Mouse (Mus musculus) kidney, embryonic 14.5 days (tissue): ENCODE data around the gene Edn1. TPM values are rescaled to one million over a fixed set of nuclear protein-coding genes. Genes with fewer than 3 reads are reported as not detected.

Source experiments
- ATAC-seq: fragments of 200-750 bp; cut with Nextera tagmentation; 2 replicates; pipeline ENCODE4 v1.8.0; 2017; ENCODE audit warnings: moderate number of reproducible peaks, mild to moderate bottlenecking, moderate TSS enrichment, moderate library complexity; ENCODE audit not compliant: low FRiP score, low TSS enrichment
- H3K27ac ChIP-seq: fragments of 300-500 bp; sonication (generic); 2 replicates; pipeline ENCODE4 v1.5.1; 2014; ENCODE audit warnings: low read depth, mild to moderate bottlenecking, low read length, moderate library complexity, mixed read lengths
- H3K27me3 ChIP-seq: fragments of 300-500 bp; sonication (generic); 2 replicates; pipeline ENCODE4 v1.6.1; 2014; ENCODE audit warnings: mild to moderate bottlenecking, low read length; ENCODE audit not compliant: control insufficient read depth, insufficient read depth
- H3K36me3 ChIP-seq: fragments of 300-500 bp; sonication (generic); 2 replicates; pipeline ENCODE4 v1.6.1; 2014; ENCODE audit warnings: low read length, mixed read lengths; ENCODE audit not compliant: control insufficient read depth, insufficient read depth
- H3K4me1 ChIP-seq: fragments of 300-500 bp; sonication (generic); 2 replicates; pipeline ENCODE4 v1.6.1; 2014; ENCODE audit warnings: low read length, mixed read lengths; ENCODE audit not compliant: control insufficient read depth, insufficient read depth
- H3K4me2 ChIP-seq: fragments of 300-500 bp; sonication (generic); replicated peaks from 2 replicates; pipeline ENCODE4 v1.6.1; 2014; ENCODE audit warnings: low read depth, mild to moderate bottlenecking, low read length
- H3K4me3 ChIP-seq: fragments of 300-500 bp; sonication (generic); 2 replicates; pipeline ENCODE4 v1.5.1; 2014; ENCODE audit warnings: mild to moderate bottlenecking, low read length
- H3K9ac ChIP-seq: fragments of 300-500 bp; sonication (generic); 2 replicates; pipeline ENCODE4 v1.6.1; 2014; ENCODE audit warnings: low read depth, mild to moderate bottlenecking, low read length, moderate library complexity
- H3K9me3 ChIP-seq: fragments of 300-500 bp; sonication (generic); 2 replicates; pipeline ENCODE4 v1.6.1; 2016; ENCODE audit warnings: low read length; ENCODE audit not compliant: control insufficient read depth
- WGBS: fragments of 180-500 bp; shearing (Covaris S2); extraction: QIAGEN DNeasy Blood & Tissue Kit; methylation state at CpG from one replicate; pipeline ENCODE4 v1.1.7; 2014; 5-methylcytosine and 5-hydroxymethylcytosine counted together
- polyA plus RNA-seq: library from polyadenylated mRNA; unstranded; fragments of >200 nt; fragmentation: Nextera tagmentation; extraction: Ambion mirVana; gene quantifications from 2 replicates; pipeline ENCODE4 v1.2.1, GENCODE M21; 2014

Gene Edn1
- polyA plus RNA-seq, 1 experiment from 2014 or later: 2.1 TPM

DNA sequence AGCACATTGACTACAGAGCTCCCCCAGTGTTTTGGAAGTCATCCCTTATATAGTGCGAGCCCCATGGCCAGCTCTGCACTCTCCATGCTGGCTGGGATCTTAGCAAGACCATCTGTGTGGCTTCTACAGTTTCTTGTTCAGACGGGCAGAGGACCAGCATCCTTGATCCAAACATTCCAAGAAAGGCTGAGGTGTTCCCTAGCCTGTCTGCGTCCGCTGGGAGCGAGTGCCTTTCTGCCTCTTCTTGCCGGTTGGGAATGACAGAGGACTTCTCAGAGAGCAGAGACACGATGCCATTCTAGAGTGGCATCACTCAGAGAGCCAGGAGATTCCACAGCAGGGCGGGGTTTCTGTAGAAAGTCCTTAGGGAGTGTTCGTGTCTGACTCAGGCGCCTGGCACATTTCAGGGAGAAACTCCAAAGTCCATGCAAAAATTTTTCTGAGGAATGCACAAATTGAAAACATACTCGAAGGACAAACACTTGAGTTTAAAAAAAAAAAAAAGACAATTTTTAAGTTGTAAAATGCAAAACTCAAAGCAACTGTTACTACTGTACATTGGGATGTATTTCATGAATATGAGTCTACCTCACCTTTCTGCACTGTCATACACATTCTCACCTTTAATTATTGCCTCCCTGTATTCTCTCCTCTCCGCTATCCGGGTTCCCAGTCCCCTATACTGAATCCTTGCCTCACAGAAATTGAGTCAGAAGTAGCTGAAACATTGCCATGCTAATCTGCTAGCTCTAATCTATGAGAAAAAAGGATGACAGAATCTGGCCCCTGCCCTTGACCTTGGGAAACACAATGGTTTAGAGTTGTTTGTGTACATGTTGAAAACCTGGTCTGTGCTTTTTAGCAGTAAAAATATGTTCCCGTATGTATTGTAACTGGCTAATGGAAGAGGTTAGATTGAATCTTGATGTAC lies 5.9 kb downstream of the Edn1 start:
- WGBS: 81% methylated on average over 14 of the region's 14 CpGs
- Histone ChIP-seq H3K36me3 (no peaks in the 10 kb centered on the region), H3K9ac (no peak overlapping the region), H3K4me3 (no peak overlapping the region), H3K4me2 (no peak overlapping the region), H3K4me1 (peaks cover 18% of the 10 kb centered on the region; the same call in 1 of the 2 replicates), H3K27me3 (peaks cover 13% of the 10 kb centered on the region), H3K9me3 (no peaks in the 10 kb centered on the region), H3K27ac (no peak overlapping the region)
- no peak for ATAC-seq

DNA sequence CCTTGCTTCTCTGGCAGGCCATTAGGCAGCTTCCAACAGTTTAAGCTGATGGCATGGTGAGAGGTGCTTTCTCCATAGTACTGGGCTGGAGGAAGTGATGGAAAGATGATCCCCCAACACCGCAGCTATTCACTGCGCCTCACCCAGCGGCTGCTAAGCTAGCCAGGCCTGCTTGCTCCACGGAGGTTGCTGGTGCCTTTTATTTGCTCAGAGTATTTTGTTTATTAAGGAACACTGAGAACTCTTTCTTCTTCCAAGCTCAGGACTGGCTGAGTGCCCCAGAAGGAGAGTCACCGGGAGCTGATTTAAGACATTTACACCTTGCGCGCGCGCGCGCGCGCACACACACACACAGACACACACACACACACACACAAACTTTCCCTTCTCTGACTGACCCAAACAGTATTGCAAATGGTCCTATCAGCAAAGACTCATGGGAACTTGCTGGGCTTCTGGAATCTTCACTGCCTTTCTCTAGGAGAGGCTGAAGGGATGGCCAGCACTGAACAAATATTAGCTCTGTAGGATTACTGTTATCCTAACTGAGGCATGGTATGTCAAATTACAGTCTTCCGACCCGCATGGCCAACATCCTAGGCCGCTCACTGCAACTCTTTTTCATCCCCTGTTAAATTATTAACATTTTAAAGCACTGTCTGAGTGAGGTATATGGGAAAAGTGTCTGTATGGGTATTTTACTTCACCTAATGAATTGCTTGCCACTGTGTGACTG lies 7.3 kb downstream of the Edn1 start:
- H3K4me3 ChIP-seq: no peak overlapping the region
- WGBS: 71% methylated on average over 16 of the region's 16 CpGs
- H3K4me1 ChIP-seq: peaks cover 17% of the 10 kb centered on the region; the same call in 1 of the 2 replicates
- H3K9me3 ChIP-seq: no peaks in the 10 kb centered on the region
- H3K27ac ChIP-seq: no peak overlapping the region
- no peak overlapping the region for H3K4me2 ChIP-seq
- no peak for ATAC-seq
- H3K9ac ChIP-seq: no peak overlapping the region
- H3K27me3 ChIP-seq: peaks cover 2% of the 10 kb centered on the region; the same call in 1 of the 2 replicates
- no peaks in the 10 kb centered on the region for H3K36me3 ChIP-seq

DNA sequence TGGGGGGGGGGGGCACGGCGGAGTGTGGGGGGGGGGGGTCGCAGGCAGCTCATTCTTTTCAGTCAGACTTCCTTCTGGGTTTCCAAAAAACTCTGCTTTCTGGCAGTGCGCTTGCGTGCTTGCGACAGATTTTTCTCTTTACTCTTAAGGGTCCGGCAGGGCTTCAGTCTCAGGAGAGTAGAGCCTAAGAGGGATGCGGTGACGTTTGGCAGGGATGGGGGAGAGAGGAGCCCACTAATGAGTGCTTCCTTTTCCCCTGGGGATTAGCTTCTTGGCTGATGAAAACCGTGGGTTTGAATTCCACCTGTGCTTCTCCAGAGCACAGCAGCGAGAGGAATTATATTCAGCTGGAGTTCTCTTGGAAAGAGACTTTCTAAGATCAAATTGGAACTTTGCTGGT lies 8.5 kb downstream of the Edn1 start:
- Histone ChIP-seq H3K4me1 (0 out of 2 replicates have a peak, but pooled peaks cover 11% of the 10 kb centered on the region), H3K27ac (no peak overlapping the region), H3K4me2 (no peak overlapping the region), H3K27me3 (no peaks in the 10 kb centered on the region; the same call in 1 of the 2 replicates), H3K4me3 (no peak overlapping the region), H3K9ac (no peak overlapping the region), H3K9me3 (no peaks in the 10 kb centered on the region), H3K36me3 (no peaks in the 10 kb centered on the region)
- WGBS: 45% methylated on average over 11 of the region's 11 CpGs
- no peak for ATAC-seq

DNA sequence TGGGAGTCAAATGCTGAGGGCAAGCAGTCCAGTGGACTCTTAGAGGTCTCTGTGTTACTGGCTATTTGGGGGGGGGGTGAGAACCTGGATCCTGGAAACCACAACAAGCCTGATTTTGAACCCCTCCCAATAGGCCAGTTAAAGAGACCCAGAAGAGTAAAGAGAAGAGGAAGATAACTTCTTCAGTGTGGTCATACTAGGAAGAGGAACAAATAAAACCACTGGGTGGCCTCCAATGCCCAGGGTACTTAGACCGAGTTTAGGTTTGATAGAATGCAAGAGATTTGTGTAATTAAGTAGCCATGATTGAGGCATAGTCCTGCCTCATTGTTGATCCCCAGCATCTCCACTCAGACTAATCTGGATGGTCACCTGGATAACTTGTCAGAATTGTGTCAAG lies 14.4 kb downstream of the Edn1 start:
- no peak for ATAC-seq
- no peaks in the 10 kb centered on the region for H3K36me3 ChIP-seq
- WGBS: 76% methylated on average over 1 of the region's 1 CpGs

DNA sequence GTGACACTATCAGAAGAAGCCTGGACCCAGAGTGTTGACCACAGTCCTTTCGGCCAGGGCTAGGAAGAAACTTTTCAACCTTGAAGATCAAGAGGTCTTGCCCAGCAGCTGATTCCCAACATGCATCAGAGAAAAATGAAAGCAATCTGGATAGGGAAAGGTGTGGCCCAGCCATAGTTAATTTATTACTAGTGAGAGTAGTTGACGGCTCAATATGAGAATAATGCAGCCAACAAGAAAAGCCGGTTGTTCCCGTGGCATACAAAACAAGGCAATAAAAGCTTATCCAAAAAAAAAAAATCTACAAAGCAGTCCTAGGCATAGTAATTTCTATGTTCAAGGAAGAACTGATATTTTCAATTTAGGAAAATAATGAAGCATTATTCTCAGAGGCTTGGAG lies 16.5 kb downstream of the Edn1 start:
- Histone ChIP-seq H3K4me1 (no peaks in the 10 kb centered on the region), H3K9me3 (no peaks in the 10 kb centered on the region), H3K27ac (no peak overlapping the region), H3K4me2 (no peak overlapping the region), H3K27me3 (no peaks in the 10 kb centered on the region), H3K9ac (no peak overlapping the region), H3K36me3 (no peaks in the 10 kb centered on the region), H3K4me3 (no peak overlapping the region)
- no peak for ATAC-seq
- 77% methylated on average over 4 of the region's 4 CpGs for WGBS

More for the DNA sequence above, 14.4 kb downstream of the Edn1 start:
- no peak overlapping the region for H3K4me3 ChIP-seq
- H3K4me1 ChIP-seq: no peaks in the 10 kb centered on the region
- H3K9ac ChIP-seq: no peak overlapping the region
- H3K4me2 ChIP-seq: no peak overlapping the region
- H3K27ac ChIP-seq: no peak overlapping the region
- no peaks in the 10 kb centered on the region for H3K9me3 ChIP-seq
- H3K27me3 ChIP-seq: no peaks in the 10 kb centered on the region; the same call in 1 of the 2 replicates

DNA sequence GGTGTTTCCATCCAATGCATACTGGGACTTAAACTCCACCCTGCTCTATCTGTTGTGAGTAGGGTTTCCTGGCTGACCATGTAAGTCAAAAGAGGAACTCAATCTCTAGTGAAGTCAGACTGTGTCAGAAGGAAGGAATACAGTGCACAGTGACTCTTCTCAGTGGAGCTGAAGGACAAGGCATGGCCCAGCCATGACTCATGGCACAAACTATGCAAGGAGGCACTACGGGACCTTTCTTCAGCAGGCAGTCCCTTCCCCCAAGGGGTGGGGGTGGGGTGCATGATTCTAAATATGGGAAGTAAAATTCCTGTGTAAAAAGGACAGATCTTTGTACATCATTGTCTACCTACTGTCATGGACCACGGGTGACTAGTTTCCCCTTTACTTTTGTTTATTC lies 27.3 kb downstream of the Edn1 start:
- H3K27ac ChIP-seq: no peak overlapping the region
- ATAC-seq: no peak
- no peak overlapping the region for H3K9ac ChIP-seq
- no peaks in the 10 kb centered on the region for H3K27me3 ChIP-seq
- H3K4me1 ChIP-seq: no peaks in the 10 kb centered on the region
- 76% methylated on average over 2 of the region's 2 CpGs for WGBS
- no peak overlapping the region for H3K4me2 ChIP-seq
- no peaks in the 10 kb centered on the region for H3K9me3 ChIP-seq
- no peaks in the 10 kb centered on the region for H3K36me3 ChIP-seq
- H3K4me3 ChIP-seq: no peak overlapping the region

DNA sequence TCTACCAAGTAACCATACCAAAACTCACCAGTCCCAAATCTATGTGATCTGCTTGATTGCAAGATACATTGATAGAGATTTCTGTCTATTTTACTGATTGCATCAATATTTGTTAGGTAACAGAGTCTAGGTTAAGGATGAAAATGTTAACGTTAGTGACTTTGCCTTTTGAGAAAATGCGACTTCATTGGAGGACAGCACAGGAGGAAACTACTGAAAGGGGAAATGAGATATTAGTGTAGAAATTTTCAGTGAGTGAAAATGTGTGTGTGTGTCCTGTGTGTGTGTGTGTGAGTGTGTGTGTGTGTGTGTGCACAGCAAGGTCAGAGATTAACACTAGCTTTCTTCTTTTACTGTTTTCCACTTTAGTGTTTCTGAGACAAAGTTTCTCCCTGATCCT lies 29.8 kb downstream of the Edn1 start:
- no peak overlapping the region for H3K4me3 ChIP-seq
- no peaks in the 10 kb centered on the region for H3K9me3 ChIP-seq
- no peaks in the 10 kb centered on the region for H3K27me3 ChIP-seq
- H3K36me3 ChIP-seq: no peaks in the 10 kb centered on the region
- no peak for ATAC-seq
- 90% methylated on average over 2 of the region's 2 CpGs for WGBS
- no peak overlapping the region for H3K9ac ChIP-seq
- no peak overlapping the region for H3K4me2 ChIP-seq
- no peak overlapping the region for H3K27ac ChIP-seq
- no peaks in the 10 kb centered on the region for H3K4me1 ChIP-seq

DNA sequence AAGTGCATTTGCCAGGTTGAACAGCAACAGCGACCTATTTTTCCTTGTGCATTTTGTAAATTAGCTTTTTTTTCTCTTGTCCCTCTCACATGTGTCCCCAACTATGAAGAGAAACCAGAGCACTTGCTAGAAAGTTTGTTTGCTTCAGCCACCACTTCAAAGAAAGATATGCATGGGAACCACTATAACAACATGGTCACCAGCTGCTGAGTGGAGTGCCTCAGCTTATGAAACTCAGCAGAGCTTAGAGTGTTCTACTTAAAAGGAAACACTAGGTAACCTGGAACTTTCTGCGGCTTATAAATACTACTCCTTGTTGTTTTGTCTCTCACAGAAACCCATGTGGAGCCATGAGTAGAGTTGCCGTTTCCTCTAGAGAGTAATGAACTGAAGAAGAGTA lies 33.7 kb downstream of the Edn1 start:
- 92% methylated on average over 3 of the region's 3 CpGs for WGBS
- H3K4me2 ChIP-seq: no peak overlapping the region
- no peak overlapping the region for H3K4me3 ChIP-seq
- ATAC-seq: no peak
- no peak overlapping the region for H3K9ac ChIP-seq
- no peaks in the 10 kb centered on the region for H3K27me3 ChIP-seq
- H3K4me1 ChIP-seq: no peaks in the 10 kb centered on the region
- no peaks in the 10 kb centered on the region for H3K9me3 ChIP-seq
- H3K27ac ChIP-seq: no peak overlapping the region
- H3K36me3 ChIP-seq: no peaks in the 10 kb centered on the region

DNA sequence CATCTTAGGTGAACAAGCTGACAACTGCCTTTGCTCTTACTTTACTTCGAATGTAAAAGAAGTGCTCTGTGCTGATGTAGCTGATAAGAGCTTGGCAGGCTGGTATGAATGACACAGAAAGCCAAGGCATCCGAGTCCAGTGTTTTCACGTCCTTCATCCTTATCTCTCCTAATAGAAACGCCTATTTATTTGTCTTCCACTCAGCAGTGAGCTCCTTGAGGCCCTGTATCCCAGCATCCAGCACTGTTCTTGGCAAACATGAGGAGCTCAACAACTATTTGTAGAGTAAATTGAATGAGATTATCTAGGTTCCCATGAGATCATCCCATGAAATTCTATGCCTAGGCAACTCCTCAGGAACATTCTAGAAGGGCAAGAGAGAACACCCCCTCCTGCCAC lies 35.1 kb downstream of the Edn1 start:
- Histone ChIP-seq H3K4me3 (no peak overlapping the region), H3K4me2 (no peak overlapping the region), H3K9ac (no peak overlapping the region), H3K36me3 (no peaks in the 10 kb centered on the region), H3K4me1 (no peaks in the 10 kb centered on the region), H3K27me3 (no peaks in the 10 kb centered on the region), H3K27ac (no peak overlapping the region), H3K9me3 (no peaks in the 10 kb centered on the region)
- 77% methylated on average over 4 of the region's 4 CpGs for WGBS
- no peak for ATAC-seq
